Mouse (Mus musculus): ENCODE data around the gene Eri3. TPM values are rescaled to one million over a fixed set of nuclear protein-coding genes. Genes with fewer than 3 reads are reported as not detected.

Gene Eri3
- polyA plus RNA-seq, 1 experiment from 2014 or later = 106 TPM

DNA sequence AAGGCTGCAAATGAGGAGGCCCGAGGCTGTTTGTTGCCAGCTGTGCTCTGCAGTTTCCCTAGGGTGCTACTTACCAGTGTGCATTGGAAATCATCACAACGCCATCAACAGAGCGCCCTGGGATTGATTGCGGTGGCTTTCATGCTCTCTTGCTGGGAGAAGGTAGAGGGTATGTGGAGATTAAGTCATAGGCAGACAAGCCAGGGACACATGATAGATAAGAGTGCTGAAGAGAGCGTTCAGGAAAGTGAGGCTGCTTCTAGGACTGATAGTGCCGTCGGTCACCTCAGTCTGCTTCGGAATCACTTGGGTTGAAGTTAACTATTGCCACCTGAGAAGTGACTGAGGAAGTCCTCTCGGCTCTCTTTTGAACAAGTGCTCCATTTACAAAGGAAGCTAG, 13.8 kb downstream of the Eri3 start:
- ATAC-seq (ENCODE audit: insufficient read depth, low FRiP score) = no peak
- Histone ChIP-seq H3K4me1 (ENCODE audit: control insufficient read depth, insufficient read depth, low read length) (no peaks in the 10 kb centered on the region), H3K36me3 (ENCODE audit: control insufficient read depth, insufficient read depth, low read length) (peaks cover 12% of the 10 kb centered on the region; the same call in 1 of the 2 replicates), H3K4me2 (ENCODE audit: low read depth, low read length) (no peak overlapping the region), H3K9me3 (replicated peaks; ENCODE audit: control insufficient read depth, low read length) (no peaks in the 10 kb centered on the region), H3K27me3 (ENCODE audit: control insufficient read depth, insufficient read depth, low read length) (no peaks in the 10 kb centered on the region), H3K4me3 (replicated peaks; ENCODE audit: low read length) (no peak overlapping the region), H3K9ac (ENCODE audit: low read length) (no peak overlapping the region), H3K27ac (ENCODE audit: low read length) (no peak overlapping the region)
- 75% methylated on average over 9 of the region's 9 CpGs for WGBS

DNA sequence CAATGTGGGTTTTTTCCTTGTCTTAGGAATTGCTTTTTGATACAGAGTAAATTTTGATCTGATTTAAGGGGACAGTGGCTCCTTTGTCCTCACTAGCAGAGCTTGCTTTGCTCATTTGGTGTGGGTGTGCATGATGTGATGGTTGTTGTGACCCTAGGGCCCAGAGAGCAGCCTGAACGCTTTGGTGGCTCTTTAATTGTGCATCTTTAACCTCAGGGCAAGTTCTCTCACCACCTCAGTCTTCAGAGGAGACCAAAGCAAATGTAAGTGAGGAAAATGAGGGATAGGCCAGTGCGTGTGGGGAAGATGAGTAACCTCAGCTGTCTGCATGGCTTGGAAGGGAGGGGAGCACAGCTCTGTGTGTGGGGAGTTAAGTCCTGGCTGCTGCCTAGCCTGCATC, 18.7 kb downstream of the Eri3 start:
- H3K9me3 ChIP-seq (replicated peaks; ENCODE audit: control insufficient read depth, low read length) = no peaks in the 10 kb centered on the region
- no peak for ATAC-seq (ENCODE audit: insufficient read depth, low FRiP score)
- H3K4me2 ChIP-seq (ENCODE audit: low read depth, low read length) = no peak overlapping the region
- 65% methylated on average over 2 of the region's 2 CpGs for WGBS
- H3K27me3 ChIP-seq (ENCODE audit: control insufficient read depth, insufficient read depth, low read length) = no peaks in the 10 kb centered on the region
- H3K4me1 ChIP-seq (ENCODE audit: control insufficient read depth, insufficient read depth, low read length) = no peaks in the 10 kb centered on the region
- 0 out of 2 replicates have a peak, but pooled peaks cover 8% of the 10 kb centered on the region for H3K36me3 ChIP-seq (ENCODE audit: control insufficient read depth, insufficient read depth, low read length)
- H3K9ac ChIP-seq (ENCODE audit: low read length) = no peak overlapping the region
- H3K27ac ChIP-seq (ENCODE audit: low read length) = no peak overlapping the region
- no peak overlapping the region for H3K4me3 ChIP-seq (replicated peaks; ENCODE audit: low read length)

DNA sequence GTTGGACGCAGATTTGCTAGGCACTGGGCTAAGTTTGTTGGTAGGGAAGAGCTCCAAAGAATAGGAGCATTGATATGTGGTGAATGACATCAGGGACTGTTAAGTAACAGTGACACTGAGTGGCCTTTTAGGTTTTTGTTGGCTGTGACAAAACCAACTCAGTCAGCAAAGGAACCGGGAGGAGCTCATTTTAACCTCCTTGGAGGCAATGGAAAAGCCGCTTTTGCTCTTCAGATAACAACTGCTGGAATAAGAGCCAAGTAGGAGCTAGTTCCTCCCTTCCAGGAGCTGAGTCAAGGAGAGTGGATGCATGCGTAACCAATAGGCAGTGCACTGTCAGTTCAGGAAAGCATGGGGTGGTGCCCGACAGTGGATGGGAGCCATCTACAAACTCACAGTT, 20.8 kb downstream of the Eri3 start:
- 82% methylated on average over 5 of the region's 5 CpGs for WGBS
- H3K4me2 ChIP-seq (ENCODE audit: low read depth, low read length) = no peak overlapping the region
- H3K27me3 ChIP-seq (ENCODE audit: control insufficient read depth, insufficient read depth, low read length) = no peaks in the 10 kb centered on the region
- no peaks in the 10 kb centered on the region for H3K9me3 ChIP-seq (replicated peaks; ENCODE audit: control insufficient read depth, low read length)
- no peak for ATAC-seq (ENCODE audit: insufficient read depth, low FRiP score)
- H3K36me3 ChIP-seq (ENCODE audit: control insufficient read depth, insufficient read depth, low read length) = no peaks in the 10 kb centered on the region
- H3K4me1 ChIP-seq (ENCODE audit: control insufficient read depth, insufficient read depth, low read length) = no peaks in the 10 kb centered on the region
- no peak overlapping the region for H3K9ac ChIP-seq (ENCODE audit: low read length)
- no peak overlapping the region for H3K27ac ChIP-seq (ENCODE audit: low read length)
- H3K4me3 ChIP-seq (replicated peaks; ENCODE audit: low read length) = no peak overlapping the region

DNA sequence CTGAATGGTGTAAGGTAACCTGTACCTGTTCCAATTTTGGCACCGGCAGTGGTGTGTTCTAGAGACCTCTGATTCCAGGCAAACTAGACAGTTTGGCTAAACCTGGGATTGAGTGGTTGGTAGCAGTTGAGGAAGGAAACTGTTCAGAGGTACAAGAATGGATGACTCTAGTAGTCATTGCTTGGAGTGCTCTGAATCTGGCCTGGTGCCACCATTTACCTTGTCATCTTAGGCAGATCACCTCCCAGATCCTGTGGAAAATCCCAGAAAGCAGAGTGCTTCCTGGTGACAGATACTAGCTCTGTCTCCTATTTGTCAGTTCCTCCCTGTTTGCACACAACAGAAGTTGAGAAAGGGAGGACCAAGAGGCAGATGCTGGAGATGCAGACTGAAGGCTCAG, 27.4 kb downstream of the Eri3 start:
- Histone ChIP-seq H3K9ac (ENCODE audit: low read length) (no peak overlapping the region), H3K4me3 (replicated peaks; ENCODE audit: low read length) (no peak overlapping the region), H3K9me3 (replicated peaks; ENCODE audit: control insufficient read depth, low read length) (no peaks in the 10 kb centered on the region), H3K4me2 (ENCODE audit: low read depth, low read length) (no peak overlapping the region), H3K36me3 (ENCODE audit: control insufficient read depth, insufficient read depth, low read length) (no peaks in the 10 kb centered on the region), H3K27ac (ENCODE audit: low read length) (no peak overlapping the region), H3K4me1 (ENCODE audit: control insufficient read depth, insufficient read depth, low read length) (no peaks in the 10 kb centered on the region), H3K27me3 (ENCODE audit: control insufficient read depth, insufficient read depth, low read length) (no peaks in the 10 kb centered on the region)
- no peak for ATAC-seq (ENCODE audit: insufficient read depth, low FRiP score)
- WGBS = 88% methylated on average over 1 of the region's 1 CpGs

DNA sequence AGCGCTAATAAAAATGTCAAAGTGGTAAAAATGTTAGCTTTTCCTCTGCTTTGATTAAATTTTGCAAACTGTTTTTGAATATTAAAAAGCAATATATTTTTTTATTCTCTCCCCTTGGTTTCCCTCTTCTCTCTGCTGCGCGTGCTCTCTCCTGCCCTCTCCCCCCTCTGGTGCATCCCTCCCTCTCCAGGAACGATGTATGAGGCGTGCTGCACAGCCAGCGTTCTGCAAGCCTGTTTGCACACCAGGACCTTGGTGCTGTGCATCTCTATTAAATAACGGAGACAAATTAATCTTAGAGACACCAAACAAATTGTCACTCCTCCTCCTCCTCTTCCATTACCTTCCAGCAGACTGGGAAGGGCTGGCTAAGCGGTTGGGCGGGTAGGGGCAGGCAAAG, 31.5 kb downstream of the Eri3 start:
- Histone ChIP-seq H3K9me3 (replicated peaks; ENCODE audit: control insufficient read depth, low read length) (no peaks in the 10 kb centered on the region), H3K27me3 (ENCODE audit: control insufficient read depth, insufficient read depth, low read length) (no peaks in the 10 kb centered on the region), H3K9ac (ENCODE audit: low read length) (no peak overlapping the region), H3K4me3 (replicated peaks; ENCODE audit: low read length) (no peak overlapping the region), H3K4me1 (ENCODE audit: control insufficient read depth, insufficient read depth, low read length) (0 out of 2 replicates have a peak, but pooled peaks cover 2% of the 10 kb centered on the region), H3K36me3 (ENCODE audit: control insufficient read depth, insufficient read depth, low read length) (no peaks in the 10 kb centered on the region), H3K27ac (ENCODE audit: low read length) (no peak overlapping the region), H3K4me2 (ENCODE audit: low read depth, low read length) (no peak overlapping the region)
- 59% methylated on average over 9 of the region's 9 CpGs for WGBS
- no peak for ATAC-seq (ENCODE audit: insufficient read depth, low FRiP score)

DNA sequence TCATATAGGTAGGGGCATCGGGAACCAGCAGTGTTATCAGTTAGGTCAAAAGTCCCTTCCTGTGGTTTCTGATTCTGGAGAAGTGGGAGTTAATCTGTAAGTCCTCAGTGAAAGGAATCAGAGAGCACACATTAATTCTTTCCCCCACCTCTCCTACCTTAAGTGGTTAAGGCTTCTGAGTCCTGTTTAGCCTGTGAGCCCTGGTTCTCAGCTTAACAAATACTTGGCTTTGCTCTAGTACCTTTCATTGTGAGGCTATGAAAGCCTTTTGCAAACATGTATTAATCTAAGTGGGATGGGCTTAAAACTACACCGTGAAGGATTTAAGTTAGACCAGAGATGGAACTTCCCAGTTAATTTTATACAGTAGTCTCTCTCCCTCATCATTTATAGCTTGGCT, 35.8 kb downstream of the Eri3 start:
- no peaks in the 10 kb centered on the region for H3K9me3 ChIP-seq (replicated peaks; ENCODE audit: control insufficient read depth, low read length)
- no peak overlapping the region for H3K9ac ChIP-seq (ENCODE audit: low read length)
- 55% methylated on average over 2 of the region's 2 CpGs for WGBS
- H3K27ac ChIP-seq (ENCODE audit: low read length) = no peak overlapping the region
- H3K4me3 ChIP-seq (replicated peaks; ENCODE audit: low read length) = no peak overlapping the region
- ATAC-seq (ENCODE audit: insufficient read depth, low FRiP score) = no peak
- no peaks in the 10 kb centered on the region for H3K36me3 ChIP-seq (ENCODE audit: control insufficient read depth, insufficient read depth, low read length)
- no peak overlapping the region for H3K4me2 ChIP-seq (ENCODE audit: low read depth, low read length)
- 0 out of 2 replicates have a peak, but pooled peaks cover 2% of the 10 kb centered on the region for H3K4me1 ChIP-seq (ENCODE audit: control insufficient read depth, insufficient read depth, low read length)
- no peaks in the 10 kb centered on the region for H3K27me3 ChIP-seq (ENCODE audit: control insufficient read depth, insufficient read depth, low read length)

DNA sequence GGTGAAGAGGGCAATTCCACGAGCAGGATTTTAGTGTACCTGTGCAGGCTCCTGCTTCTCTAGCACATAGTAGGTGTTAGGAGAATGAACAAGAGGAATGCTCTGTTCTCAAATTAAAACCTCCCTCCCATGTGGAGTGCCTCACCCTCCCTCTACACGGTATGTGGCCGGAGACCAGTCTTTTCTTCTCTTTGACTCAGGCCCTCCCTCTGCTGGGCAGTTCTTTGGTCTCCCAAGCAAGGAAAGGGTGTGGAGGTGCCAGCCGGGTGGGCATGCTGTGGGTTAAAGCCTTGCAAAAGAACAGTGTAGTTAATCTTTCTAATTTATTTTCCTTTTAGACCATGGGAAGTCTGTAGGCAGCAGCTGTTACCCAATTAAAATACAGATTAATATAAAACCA, 37.3 kb downstream of the Eri3 start:
- H3K4me1 ChIP-seq (ENCODE audit: control insufficient read depth, insufficient read depth, low read length) = 0 out of 2 replicates have a peak, but pooled peaks cover 2% of the 10 kb centered on the region
- H3K9me3 ChIP-seq (replicated peaks; ENCODE audit: control insufficient read depth, low read length) = no peaks in the 10 kb centered on the region
- no peaks in the 10 kb centered on the region for H3K27me3 ChIP-seq (ENCODE audit: control insufficient read depth, insufficient read depth, low read length)
- no peak overlapping the region for H3K9ac ChIP-seq (ENCODE audit: low read length)
- no peak overlapping the region for H3K4me2 ChIP-seq (ENCODE audit: low read depth, low read length)
- no peak for ATAC-seq (ENCODE audit: insufficient read depth, low FRiP score)
- 40% methylated on average over 4 of the region's 4 CpGs for WGBS
- H3K36me3 ChIP-seq (ENCODE audit: control insufficient read depth, insufficient read depth, low read length) = no peaks in the 10 kb centered on the region
- H3K4me3 ChIP-seq (replicated peaks; ENCODE audit: low read length) = no peak overlapping the region
- no peak overlapping the region for H3K27ac ChIP-seq (ENCODE audit: low read length)

DNA sequence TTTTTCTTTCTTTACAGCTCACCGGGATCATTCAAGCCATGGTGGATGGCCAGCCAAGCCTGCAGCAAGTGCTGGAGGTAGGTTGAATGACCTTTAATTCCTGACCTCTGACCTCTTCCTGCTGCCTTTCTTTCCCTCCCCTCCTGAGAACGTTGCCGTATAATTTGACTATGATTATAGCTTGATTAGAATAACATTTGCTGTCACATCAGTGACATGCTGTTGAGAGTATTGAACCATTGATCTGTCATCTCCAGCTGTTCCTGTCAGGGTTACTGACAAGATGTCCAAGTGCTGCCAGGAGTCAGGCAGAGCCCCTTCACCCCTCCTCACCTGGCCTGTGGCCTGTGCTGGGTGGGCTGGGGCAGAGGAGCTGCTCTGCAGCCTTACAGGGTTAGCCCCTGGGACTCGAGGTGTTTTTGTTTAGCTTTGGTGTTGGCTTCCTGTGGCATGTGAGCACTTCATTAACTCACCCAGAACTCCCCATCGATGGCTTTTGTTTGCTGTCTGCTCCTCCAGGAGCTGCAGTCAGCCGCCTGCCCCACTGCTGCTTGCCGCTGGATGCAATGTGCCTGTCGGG, 39.0 kb downstream of the Eri3 start:
- no peak overlapping the region for H3K9ac ChIP-seq (ENCODE audit: low read length)
- no peak overlapping the region for H3K27ac ChIP-seq (ENCODE audit: low read length)
- H3K36me3 ChIP-seq (ENCODE audit: control insufficient read depth, insufficient read depth, low read length) = 0 out of 2 replicates have a peak, but pooled peaks cover 7% of the 10 kb centered on the region
- no peak for ATAC-seq (ENCODE audit: insufficient read depth, low FRiP score)
- no peaks in the 10 kb centered on the region for H3K27me3 ChIP-seq (ENCODE audit: control insufficient read depth, insufficient read depth, low read length)
- no peak overlapping the region for H3K4me3 ChIP-seq (replicated peaks; ENCODE audit: low read length)
- 53% methylated on average over 8 of the region's 8 CpGs for WGBS
- no peak overlapping the region for H3K4me2 ChIP-seq (ENCODE audit: low read depth, low read length)
- H3K4me1 ChIP-seq (ENCODE audit: control insufficient read depth, insufficient read depth, low read length) = 0 out of 2 replicates have a peak, but pooled peaks cover 2% of the 10 kb centered on the region
- no peaks in the 10 kb centered on the region for H3K9me3 ChIP-seq (replicated peaks; ENCODE audit: control insufficient read depth, low read length)

DNA sequence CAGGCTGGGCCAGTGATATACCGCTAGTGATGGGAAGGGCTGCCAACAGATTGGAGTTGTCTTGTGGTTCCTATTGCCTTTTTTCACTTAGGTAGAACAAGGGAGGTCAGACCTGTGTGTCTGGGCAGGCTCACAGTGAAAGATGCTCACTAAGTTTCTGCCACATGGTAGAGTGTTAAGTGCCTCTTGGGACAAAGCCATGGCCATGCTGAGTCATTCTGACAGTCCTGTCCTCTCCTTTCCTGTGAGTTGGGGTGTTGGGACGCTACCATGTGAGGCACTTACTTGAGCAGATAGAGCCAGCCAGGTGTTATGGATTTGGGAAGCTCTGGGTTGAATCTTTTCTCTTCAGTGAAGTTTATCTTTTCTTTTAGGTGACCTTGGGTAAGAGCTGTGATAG, 40.6 kb downstream of the Eri3 start:
- no peaks in the 10 kb centered on the region for H3K27me3 ChIP-seq (ENCODE audit: control insufficient read depth, insufficient read depth, low read length)
- no peak overlapping the region for H3K4me3 ChIP-seq (replicated peaks; ENCODE audit: low read length)
- ATAC-seq (ENCODE audit: insufficient read depth, low FRiP score) = no peak
- no peak overlapping the region for H3K27ac ChIP-seq (ENCODE audit: low read length)
- H3K36me3 ChIP-seq (ENCODE audit: control insufficient read depth, insufficient read depth, low read length) = 0 out of 2 replicates have a peak, but pooled peaks cover 9% of the 10 kb centered on the region
- H3K9ac ChIP-seq (ENCODE audit: low read length) = no peak overlapping the region
- 0 out of 2 replicates have a peak, but pooled peaks cover 2% of the 10 kb centered on the region for H3K4me1 ChIP-seq (ENCODE audit: control insufficient read depth, insufficient read depth, low read length)
- no peaks in the 10 kb centered on the region for H3K9me3 ChIP-seq (replicated peaks; ENCODE audit: control insufficient read depth, low read length)
- 83% methylated on average over 2 of the region's 2 CpGs for WGBS
- no peak overlapping the region for H3K4me2 ChIP-seq (ENCODE audit: low read depth, low read length)

Measured in stomach, embryonic 16.5 days (tissue).